Mouse (Mus musculus) c-Kit-negative CD71-positive TER-119-positive erythroid progenitor cells, embryonic 14.5 days (primary cell): ENCODE measurements around the gene Nfe2.
"Not testable (repeated sequence)": the region's sequence is repeated elsewhere in the genome, so short reads cannot be mapped to it uniquely, and the experiment has no call there.

Source experiments
- DNase-seq: peaks from one replicate; pipeline ENCODE4 v3.0.0-alpha.2; 2013; ENCODE audit warnings: low read depth, low spot score

Nfe2 gene

GRCm38 (mm10) chr15:103290843-103291242 is 32.6 kb upstream of the Nfe2 start:
- DNase-seq = no peak

- no peak for DNase-seq
Measured at GRCm38 (mm10) chr15:103290417-103290816, 32.2 kb upstream of the Nfe2 start.

DNA sequence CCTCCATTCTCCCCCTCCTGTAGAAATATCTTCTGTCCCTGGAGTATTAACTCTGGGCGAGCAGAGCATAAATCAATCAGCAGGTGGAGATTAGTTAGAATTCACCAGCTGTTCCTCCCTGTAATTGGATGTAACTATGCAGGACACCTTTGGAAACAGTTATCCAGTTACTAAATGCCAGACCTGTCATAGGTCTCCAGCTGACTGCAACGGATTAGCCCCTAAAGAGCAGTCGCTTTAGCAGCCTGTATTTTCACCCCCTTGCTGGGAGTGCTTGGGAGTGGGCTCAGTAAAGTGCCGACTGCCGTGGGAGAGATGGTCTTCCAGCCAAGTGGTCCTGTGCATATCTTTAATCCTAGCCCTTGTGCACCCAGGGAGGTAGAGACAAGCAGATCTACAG is 31.4 kb upstream of the Nfe2 start:
- DNase-seq = no peak

- DNase-seq = no peak
Measured at GRCm38 (mm10) chr15:103285778-103286417, 27.7 kb upstream of the Nfe2 start.

DNA sequence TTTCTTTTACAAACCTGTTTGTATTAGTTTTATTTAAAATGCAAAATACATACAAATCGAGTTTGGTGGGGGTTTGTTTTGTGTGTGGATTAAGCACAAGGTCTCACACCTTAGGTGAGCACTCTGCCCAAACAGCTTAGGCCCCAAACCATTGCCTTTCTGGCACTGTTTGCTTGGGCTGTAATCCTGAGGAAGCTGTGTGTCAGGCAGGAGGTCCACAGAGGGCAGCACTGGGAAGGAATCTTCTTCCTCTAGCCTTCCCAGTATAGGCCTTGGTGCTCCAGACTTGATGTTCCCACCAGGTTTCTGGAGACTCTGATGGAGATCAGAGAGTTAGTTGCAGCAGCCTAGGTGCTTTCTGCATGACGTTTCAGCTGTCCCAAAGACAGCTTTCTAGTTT is 26.4 kb upstream of the Nfe2 start:
- no peak for DNase-seq

GRCm38 (mm10) chr15:103284066-103284465 is 25.9 kb upstream of the Nfe2 start:
- DNase-seq = peak; percentile 25

- no peak for DNase-seq
Measured at GRCm38 (mm10) chr15:103281465-103282205, 23.4 kb upstream of the Nfe2 start.

GRCm38 (mm10) chr15:103280817-103281464 is 22.7 kb upstream of the Nfe2 start:
- peak; percentile 65 for DNase-seq

DNA sequence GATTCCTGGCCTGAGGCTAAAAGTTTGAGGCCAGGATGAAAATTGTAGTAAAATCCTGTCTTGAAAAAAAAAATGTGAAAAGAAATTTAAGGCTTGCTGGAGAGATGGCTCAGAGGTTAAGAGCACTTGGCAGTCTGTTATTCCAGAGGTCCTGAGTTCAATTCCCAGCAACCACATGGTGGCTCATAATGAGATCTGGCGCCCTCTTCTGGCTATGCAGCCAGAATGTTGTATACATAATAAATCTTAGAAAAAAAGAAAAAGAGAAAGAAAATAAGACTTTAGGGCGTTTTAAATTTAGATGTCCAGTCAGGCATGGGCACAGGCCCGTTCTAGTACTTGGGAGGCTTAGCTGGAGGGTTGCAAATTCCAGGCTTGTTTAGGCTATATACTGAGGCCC is 21.5 kb upstream of the Nfe2 start:
- DNase-seq = peak; percentile 67

DNA sequence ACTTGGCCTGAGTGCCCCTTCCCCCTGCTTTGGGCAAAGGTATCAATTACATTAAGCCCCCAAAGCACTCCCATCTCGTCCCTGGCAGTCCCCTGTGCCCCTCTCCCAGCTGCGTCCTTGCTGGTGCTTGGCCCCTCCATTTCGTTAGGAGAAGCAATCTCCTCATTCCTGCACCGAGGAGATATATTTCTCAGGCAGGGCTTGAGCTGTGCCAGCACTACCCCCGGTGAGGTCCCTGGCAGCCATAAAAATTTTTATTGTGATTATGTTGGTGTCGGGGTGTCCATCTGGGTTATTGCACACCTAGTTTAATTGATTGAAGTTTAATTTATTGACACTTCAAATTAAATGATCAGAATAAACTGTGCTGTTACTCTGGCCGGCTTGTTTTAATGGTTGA is 19.7 kb upstream of the Nfe2 start:
- no peak for DNase-seq

DNA sequence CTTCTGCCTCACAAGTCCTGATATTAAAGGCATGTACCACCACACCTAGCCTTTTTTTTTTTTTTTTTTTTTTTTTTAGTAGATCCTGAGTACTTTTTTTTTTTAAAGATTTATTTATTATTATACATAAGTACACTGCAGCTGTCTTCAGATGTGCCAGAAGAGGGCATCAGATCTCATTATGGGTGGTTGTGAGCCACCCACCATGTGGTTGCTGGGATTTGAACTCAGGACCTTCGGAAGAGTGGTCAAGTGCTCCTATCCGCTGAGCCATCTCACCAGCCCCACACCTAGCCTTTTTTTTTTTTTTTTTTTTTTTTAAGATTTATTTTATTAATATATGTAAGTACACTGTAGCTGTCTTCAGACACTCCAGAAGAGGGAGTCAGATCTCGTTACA is 17.7 kb upstream of the Nfe2 start:
- DNase-seq = not testable (repeated sequence)

DNA sequence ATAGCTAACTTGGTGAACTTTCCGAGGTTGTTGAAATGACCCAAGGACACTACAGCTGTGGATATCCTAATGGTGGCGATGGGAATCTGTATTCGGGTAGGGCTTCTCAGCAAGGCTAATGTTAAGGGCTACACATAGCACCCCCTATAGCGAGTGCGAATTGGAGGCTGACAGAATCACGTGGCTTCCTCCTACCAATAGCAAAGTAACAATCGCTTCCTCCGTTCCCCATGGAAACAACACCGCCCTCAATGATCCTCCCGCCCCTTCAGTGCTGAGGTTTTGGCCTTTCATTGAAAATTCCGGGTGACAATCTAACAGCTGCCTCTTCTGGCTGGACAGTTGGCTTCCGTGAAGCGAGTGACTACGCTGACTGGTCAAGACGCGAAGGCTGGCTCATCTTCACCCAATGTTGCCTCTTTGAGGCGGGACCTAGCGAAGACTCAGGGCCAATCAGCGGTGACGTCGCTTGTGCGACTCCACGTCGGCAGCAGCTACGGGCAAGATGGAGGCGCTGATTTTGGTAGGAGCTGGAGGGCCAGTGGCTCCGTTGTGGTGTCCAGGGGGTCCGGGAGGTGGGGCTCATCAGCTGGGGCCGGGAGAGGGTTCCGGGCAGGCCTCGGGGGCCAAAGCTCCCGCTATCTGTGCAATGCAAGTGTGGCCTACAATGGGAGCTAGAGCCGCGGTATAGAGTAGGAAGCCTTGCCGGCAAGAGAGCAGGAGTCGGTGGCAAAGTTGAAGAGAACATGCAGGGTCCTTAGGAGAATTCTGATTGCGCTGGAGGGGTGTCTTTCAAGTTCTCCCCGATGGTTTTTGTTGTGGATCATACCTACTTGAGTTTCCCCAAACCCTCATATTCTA is 14.4 kb upstream of the Nfe2 start, which contains the start of gene Copz1:
Copz1 (plus strand) TSS at position 296 of the 861 bp plus-strand sequence.
- peak; percentile 96 for DNase-seq

DNA sequence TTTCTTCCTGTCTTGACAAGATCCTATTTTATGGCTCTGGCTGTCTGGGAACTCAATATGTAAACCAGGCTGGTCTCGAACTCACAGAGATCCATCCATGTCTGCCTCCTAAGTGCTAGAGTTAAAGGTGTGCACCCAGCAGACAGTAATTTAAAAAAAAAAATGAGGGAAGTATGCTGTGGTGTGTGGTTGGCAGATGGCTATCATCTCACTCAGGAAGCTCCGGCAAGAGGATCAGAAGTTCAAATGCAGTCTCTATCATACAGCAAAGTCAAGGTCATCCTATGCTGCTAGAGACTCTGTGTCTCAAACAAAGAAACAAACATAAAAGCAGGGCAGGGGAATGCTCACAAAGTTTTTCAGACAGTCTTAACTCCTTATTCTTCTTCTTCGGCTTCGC is 10.7 kb upstream of the Nfe2 start:
- no peak for DNase-seq

DNA sequence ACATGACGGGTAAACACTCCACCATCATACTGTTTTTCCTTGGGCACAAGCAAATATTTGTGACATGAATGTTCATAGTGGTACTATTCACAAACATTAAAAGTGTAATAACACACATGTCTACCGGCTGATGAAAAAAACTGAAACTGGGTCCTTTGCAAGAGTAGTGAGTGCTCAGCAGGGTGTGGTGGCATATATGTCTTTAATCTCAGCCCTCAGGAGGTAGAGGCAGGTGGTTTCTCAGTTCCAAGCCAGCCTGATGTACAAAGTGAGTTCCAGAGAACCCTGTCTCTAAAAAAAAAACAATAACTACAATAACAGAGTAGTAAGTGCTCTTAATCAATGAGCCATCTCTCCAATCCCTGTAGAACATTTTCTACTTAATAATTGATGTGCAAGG is 6.6 kb upstream of the Nfe2 start:
- DNase-seq = no peak

GRCm38 (mm10) chr15:103259989-103260388 is 1.8 kb upstream of the Nfe2 start:
- DNase-seq = no peak

DNA sequence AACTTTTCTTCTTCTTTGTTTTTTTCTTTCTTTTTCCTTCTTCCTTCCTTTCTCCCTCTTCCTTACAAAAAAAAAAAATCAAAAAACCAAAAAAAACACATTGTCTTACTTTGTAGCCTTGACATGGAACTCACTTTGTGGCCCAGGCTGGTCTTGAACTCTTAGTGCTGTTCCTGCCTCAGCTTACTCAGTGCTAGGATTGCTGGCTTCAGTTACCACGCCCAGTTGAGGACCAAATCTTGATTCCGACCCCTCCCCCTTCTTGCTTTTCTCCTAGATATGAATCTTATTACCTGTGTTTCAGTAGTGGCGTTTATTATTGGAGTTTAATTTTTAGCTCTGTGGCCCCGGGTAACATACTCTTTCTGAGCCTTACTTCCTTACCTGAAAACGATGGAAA is 959 bp upstream of the Nfe2 start:
- DNase-seq = no peak

GRCm38 (mm10) chr15:103256210-103256986 is 1.8 kb downstream of the Nfe2 start:
- DNase-seq = no peak

- no peak for DNase-seq
Measured at GRCm38 (mm10) chr15:103255169-103255568, 3.0 kb downstream of the Nfe2 start.

GRCm38 (mm10) chr15:103253352-103253751 is 4.9 kb downstream of the Nfe2 start:
- DNase-seq = no peak

- DNase-seq = no peak
Measured at GRCm38 (mm10) chr15:103252660-103253059, 5.5 kb downstream of the Nfe2 start.

GRCm38 (mm10) chr15:103251595-103251994 is 6.6 kb downstream of the Nfe2 start:
- DNase-seq = peak; percentile 79
